Mouse (Mus musculus) limb, embryonic 12.5 days (tissue): ENCODE measurements around the gene Dus1l. TPM values are rescaled to one million over a fixed set of nuclear protein-coding genes. Genes with fewer than 3 reads are reported as not detected.

ENCODE experiments used
- ATAC-seq: fragments of 200-750 bp; cut with Nextera tagmentation; 2 replicates; pipeline ENCODE4 v1.8.0; 2017; ENCODE audit warnings: low read depth, moderate TSS enrichment; ENCODE audit not compliant: insufficient number of reproducible peaks, insufficient read depth, low FRiP score, low TSS enrichment
- H3K27ac ChIP-seq: fragments of 300-500 bp; sonication (generic); 2 replicates; pipeline ENCODE4 v1.5.1; 2016; ENCODE audit warnings: mild to moderate bottlenecking, moderate library complexity
- H3K27me3 ChIP-seq: fragments of 300-500 bp; sonication (generic); 2 replicates; pipeline ENCODE4 v1.6.1; 2016; ENCODE audit warnings: mild to moderate bottlenecking, moderate library complexity
- H3K36me3 ChIP-seq: fragments of 300-500 bp; sonication (generic); 2 replicates; pipeline ENCODE4 v1.6.1; 2016; ENCODE audit warnings: mild to moderate bottlenecking, moderate library complexity
- H3K4me1 ChIP-seq: fragments of 300-500 bp; sonication (generic); replicated peaks from 2 replicates; pipeline ENCODE4 v1.6.1; 2016
- H3K4me2 ChIP-seq: fragments of 300-500 bp; sonication (generic); 2 replicates; pipeline ENCODE4 v1.6.1; 2016; ENCODE audit warnings: mild to moderate bottlenecking, moderate library complexity
- H3K4me3 ChIP-seq: fragments of 300-500 bp; sonication (generic); replicated peaks from 2 replicates; pipeline ENCODE4 v1.5.1; 2016; ENCODE audit warnings: mild to moderate bottlenecking
- H3K9ac ChIP-seq: fragments of 300-500 bp; sonication (generic); replicated peaks from 2 replicates; pipeline ENCODE4 v1.6.1; 2016; ENCODE audit warnings: mild to moderate bottlenecking, moderate library complexity
- H3K9me3 ChIP-seq: fragments of 300-500 bp; sonication (generic); 2 replicates; pipeline ENCODE4 v1.6.1; 2016; ENCODE audit warnings: mild to moderate bottlenecking, moderate library complexity
- WGBS: fragments of 180-500 bp; shearing (Covaris S2); methylation state at CpG from one replicate; pipeline ENCODE4 v1.1.7; 2016; 5-methylcytosine and 5-hydroxymethylcytosine counted together
- polyA plus RNA-seq: library from polyadenylated mRNA; unstranded; fragments of >200 nt; fragmentation: Nextera tagmentation; extraction: Ambion mirVana; gene quantifications from 2 replicates; pipeline ENCODE4 v1.2.1, GENCODE M21; 2016

Dus1l gene
- polyA plus RNA-seq, 1 experiment from 2014 or later: 77.6 TPM

DNA sequence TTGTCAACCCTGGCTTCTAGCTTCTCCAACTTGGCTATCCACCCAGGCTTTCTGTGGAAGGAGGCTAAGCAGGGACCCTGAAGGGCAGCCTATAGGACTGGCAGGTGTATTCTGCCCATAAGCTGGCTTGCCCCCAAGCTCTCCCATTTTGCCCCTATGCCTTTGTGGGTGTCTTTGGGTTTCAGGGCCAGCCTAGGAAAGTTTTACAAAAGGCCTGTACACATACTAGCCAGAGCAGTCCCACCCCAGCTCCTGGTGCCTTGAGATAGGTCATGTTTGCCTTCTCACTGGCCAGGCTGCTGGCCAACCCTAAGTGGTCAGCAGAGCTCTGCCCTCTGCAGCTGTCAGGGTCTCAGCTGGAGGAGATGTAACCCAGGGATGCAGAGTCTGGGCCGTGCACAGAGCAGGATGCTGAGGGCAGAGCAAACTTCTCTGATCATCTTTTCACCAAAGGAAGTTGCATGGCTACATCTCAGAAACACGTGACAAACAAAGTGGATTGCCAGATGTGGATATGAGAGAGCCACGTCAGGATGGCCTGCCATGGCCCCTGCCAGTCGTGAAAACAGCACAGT lies 29.2 kb upstream of the Dus1l start:
- Histone ChIP-seq H3K4me2 (peak overlapping the region; percentile 97), H3K27ac (peak overlapping the region; percentile 99), H3K9ac (peak overlapping the region; percentile 93), H3K4me3 (peak overlapping the region; percentile 91), H3K36me3 (peaks cover 26% of the 10 kb centered on the region), H3K4me1 (peaks cover 34% of the 10 kb centered on the region), H3K9me3 (no peaks in the 10 kb centered on the region), H3K27me3 (no peaks in the 10 kb centered on the region)
- WGBS: 26% methylated on average over 4 of the region's 4 CpGs
- ATAC-seq: no peak

DNA sequence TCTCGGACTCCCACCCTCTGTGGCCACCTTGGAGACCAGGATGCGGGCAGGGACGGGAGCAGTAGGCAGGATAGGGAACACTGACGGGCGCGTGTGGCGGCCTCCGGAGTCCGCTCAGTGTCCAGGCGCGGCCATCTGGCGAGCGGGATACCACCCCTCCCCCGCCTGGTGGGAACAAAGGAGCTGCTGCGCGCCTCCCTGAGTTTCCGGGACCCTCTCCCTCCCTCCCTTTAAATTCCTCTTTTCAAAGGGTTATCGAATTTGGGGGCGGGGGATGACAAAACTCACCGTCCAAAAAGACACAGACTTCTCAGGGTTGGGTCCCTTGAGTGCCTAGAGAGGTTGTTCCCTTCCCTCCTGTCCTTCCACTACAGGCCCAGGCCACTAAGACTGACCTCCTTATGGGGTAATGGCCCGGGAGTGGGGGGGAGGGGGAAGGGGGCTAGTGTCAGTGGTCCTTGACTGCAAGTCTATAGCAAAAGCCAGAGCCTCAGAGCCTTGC lies 28.6 kb upstream of the Dus1l start:
- peaks cover 34% of the 10 kb centered on the region for H3K4me1 ChIP-seq
- under 1% methylated on average over 21 of the region's 21 CpGs for WGBS
- peak overlapping the region; percentile 99 for H3K27ac ChIP-seq
- H3K4me3 ChIP-seq: peak overlapping the region; percentile 91
- ATAC-seq: peak; percentile 54; the same call in 1 of the 2 replicates
- H3K27me3 ChIP-seq: no peaks in the 10 kb centered on the region
- H3K4me2 ChIP-seq: peak overlapping the region; percentile 97
- H3K36me3 ChIP-seq: peaks cover 32% of the 10 kb centered on the region
- peak overlapping the region; percentile 93 for H3K9ac ChIP-seq
- H3K9me3 ChIP-seq: no peaks in the 10 kb centered on the region

DNA sequence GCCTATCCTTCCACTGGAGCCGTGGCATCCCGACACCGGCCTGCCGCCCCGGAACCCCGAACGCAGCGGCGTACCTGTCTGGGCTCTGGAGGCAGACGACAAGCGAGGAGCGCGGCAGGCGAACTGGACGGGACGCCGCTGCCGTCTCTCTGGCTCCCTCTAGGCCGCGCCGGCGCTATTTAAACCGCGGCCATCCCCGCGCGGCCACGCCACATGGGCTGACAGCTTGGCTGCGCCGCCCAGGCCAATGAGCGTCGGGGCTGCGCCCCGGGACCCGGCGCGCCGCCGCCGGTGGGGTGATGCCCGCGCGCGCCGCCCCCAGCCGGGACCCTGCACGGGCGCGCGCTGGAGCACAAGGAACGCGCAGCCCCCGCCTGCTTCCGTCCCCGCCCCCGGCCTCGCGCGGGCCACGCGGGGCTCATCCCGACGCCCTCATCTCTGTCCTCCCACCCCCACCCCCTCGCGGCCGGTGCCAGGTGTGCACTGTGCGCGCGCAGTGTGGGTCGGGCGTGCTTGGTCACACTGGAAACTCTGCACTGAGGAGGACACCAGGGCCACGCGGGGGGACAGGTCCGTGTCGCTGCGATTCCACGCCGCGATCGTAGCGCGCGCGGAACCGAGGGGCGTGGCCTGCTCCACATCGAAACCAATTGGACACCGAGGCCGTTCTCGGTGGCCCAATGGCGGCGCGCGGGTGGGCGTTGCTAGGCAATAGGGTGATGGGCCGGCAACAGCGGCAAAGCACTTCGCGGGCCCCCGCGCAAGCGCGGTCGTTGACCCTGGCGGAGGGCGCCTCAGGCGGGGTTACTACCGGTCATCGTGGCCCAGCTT lies 28.0 kb upstream of the Dus1l start, which contains the start of gene Fasn:
TSS of gene Fasn (minus strand) at position 592 of the 831 bp plus-strand sequence.
- H3K4me3 ChIP-seq: peak within 1 kb of the TSS; percentile 91
- ATAC-seq: peak; percentile 89
- no peaks in the 10 kb centered on the region for H3K27me3 ChIP-seq
- H3K4me1 ChIP-seq: peaks cover 34% of the 10 kb centered on the region
- peak within 1 kb of the TSS; percentile 99 for H3K27ac ChIP-seq
- WGBS: under 1% methylated on average over 102 of the region's 109 CpGs
- H3K36me3 ChIP-seq: peaks cover 38% of the 10 kb centered on the region
- H3K9ac ChIP-seq: peak within 1 kb of the TSS; percentile 93
- peak within 1 kb of the TSS; percentile 97 for H3K4me2 ChIP-seq
- H3K9me3 ChIP-seq: no peaks in the 10 kb centered on the region

GRCm38 (mm10) chr11:120823551-120823947 lies 27.3 kb upstream of the Dus1l start:
- Histone ChIP-seq H3K4me2 (peak overlapping the region; percentile 97), H3K4me3 (peak overlapping the region; percentile 91), H3K27me3 (no peaks in the 10 kb centered on the region), H3K27ac (peak overlapping the region; percentile 99), H3K9ac (peak overlapping the region; percentile 93), H3K4me1 (peaks cover 34% of the 10 kb centered on the region), H3K36me3 (peaks cover 44% of the 10 kb centered on the region), H3K9me3 (no peaks in the 10 kb centered on the region)
- WGBS: under 1% methylated on average over 40 of the region's 40 CpGs
- peak; percentile 5; the same call in 1 of the 2 replicates for ATAC-seq

DNA sequence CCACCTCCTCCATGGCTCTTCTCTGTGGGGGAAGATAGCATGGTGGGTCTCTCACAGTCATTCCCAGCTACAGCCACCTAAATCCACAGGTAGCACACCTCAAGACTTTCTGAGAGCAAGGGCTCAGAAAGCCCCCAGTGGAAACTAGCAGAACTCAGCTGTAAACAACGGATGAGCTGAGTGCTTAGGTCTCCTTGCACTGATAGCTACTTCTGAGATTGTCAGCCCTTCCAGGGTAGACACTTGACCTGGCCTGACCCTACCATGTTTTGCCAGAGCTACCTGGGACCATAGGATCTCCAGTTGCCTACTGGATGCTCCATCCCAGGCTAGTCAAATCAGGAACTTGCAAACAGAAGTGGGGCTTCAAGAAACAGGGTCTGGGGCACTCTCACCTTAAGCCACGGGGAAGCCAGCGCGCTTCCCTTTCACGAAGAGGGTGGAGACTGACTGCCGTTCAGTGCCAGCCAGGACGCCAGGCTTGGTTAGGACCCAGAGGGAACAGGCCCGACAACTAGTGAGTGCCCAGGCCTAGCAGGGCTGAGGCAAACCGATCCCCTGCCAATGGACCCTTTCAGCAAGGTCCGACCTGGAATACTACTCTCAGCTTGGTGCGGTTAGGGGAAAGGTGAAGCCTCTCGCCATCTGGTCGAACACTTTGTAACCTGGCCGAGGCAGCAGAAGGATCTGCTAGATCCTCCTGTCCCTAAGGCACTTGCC lies 26.8 kb upstream of the Dus1l start:
- H3K4me1 ChIP-seq: peaks cover 34% of the 10 kb centered on the region
- H3K9ac ChIP-seq: peak overlapping the region; percentile 93
- H3K4me3 ChIP-seq: peak overlapping the region; percentile 91
- 1% methylated on average over 14 of the region's 14 CpGs for WGBS
- H3K36me3 ChIP-seq: peaks cover 50% of the 10 kb centered on the region
- H3K27ac ChIP-seq: peak overlapping the region; percentile 99
- no peaks in the 10 kb centered on the region for H3K9me3 ChIP-seq
- no peaks in the 10 kb centered on the region for H3K27me3 ChIP-seq
- no peak for ATAC-seq
- H3K4me2 ChIP-seq: peak overlapping the region; percentile 97

GRCm38 (mm10) chr11:120822321-120822720 lies 26.1 kb upstream of the Dus1l start:
- Histone ChIP-seq H3K4me3 (peak overlapping the region; percentile 91), H3K9me3 (no peaks in the 10 kb centered on the region), H3K9ac (peak overlapping the region; percentile 93), H3K36me3 (peaks cover 57% of the 10 kb centered on the region), H3K4me2 (peak overlapping the region; percentile 97), H3K27ac (no peak overlapping the region), H3K27me3 (no peaks in the 10 kb centered on the region), H3K4me1 (peaks cover 34% of the 10 kb centered on the region)
- WGBS: 56% methylated on average over 4 of the region's 4 CpGs
- ATAC-seq: no peak

DNA sequence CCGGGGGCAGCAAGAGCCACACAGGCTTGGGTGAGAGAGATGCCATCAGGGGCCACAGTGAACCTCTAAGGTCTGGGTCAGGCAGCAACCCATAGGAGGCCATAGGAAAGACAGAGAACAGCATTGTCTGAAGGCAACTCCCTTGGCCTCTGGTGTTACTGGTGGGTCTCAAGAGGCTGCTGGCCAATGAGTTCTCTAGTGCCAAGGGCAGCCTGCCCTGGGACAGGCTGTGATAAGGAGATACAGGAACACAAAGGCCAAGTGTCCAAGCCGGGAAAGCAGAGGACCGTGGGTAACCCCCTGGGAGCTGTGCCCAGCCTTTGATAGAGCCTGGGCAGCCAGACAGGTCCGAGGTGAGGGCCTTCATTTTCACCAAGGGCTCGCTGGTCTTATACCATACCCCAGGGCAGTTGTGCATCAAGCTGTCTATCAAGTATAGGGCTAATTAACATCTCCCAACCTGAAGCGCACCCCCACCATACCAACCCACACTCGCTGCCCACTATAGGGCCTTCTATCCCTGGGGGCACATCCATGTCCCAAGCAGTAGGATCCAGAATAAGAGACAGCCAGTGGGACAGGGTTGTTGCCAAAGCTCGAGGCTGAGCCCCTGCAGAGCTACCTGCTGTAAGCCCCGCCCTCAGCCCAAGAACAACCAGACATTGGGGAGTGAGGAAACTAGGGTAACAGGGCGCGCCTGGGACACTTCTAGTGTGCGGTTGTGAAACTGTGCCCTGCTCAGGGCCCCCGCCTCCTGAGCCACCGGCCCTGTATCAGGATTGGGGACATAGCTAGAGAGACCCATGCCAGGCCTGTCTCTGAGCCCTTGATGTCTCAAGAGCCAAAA lies 25.1 kb upstream of the Dus1l start:
- no peaks in the 10 kb centered on the region for H3K27me3 ChIP-seq
- H3K36me3 ChIP-seq: peaks cover 67% of the 10 kb centered on the region
- no peak for ATAC-seq
- 85% methylated on average over 14 of the region's 14 CpGs for WGBS
- no peaks in the 10 kb centered on the region for H3K9me3 ChIP-seq
- H3K4me2 ChIP-seq: peak overlapping the region; percentile 97
- H3K27ac ChIP-seq: no peak overlapping the region
- H3K4me3 ChIP-seq: peak overlapping the region; percentile 91
- H3K4me1 ChIP-seq: peaks cover 34% of the 10 kb centered on the region
- H3K9ac ChIP-seq: 0 out of 2 replicates have a peak overlapping the region, but pooled peaks have one; percentile 93

DNA sequence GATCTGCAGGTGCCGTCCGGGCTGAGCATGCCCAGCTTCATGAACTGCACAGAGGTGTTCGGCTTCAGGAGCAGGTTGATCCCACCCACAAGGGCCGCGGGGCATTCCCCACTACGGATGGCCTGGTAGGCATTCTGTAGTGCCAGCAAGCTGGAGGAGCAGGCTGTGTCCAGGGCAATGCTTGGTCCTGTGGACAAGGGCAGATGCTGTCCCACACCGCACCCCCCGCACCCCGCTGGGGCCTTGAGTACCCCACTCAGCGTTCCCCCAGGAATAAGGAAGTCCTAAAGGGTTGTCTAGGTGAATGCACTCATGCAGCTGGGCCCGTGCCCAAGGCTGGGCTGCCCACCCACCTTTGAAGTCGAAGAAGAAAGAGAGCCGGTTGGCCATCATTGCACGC lies 24.3 kb upstream of the Dus1l start:
- Histone ChIP-seq H3K4me1 (peaks cover 28% of the 10 kb centered on the region), H3K4me3 (no peak overlapping the region), H3K27me3 (no peaks in the 10 kb centered on the region), H3K27ac (no peak overlapping the region), H3K4me2 (no peak overlapping the region), H3K36me3 (peaks cover 75% of the 10 kb centered on the region), H3K9me3 (no peaks in the 10 kb centered on the region), H3K9ac (no peak overlapping the region)
- WGBS: 93% methylated on average over 14 of the region's 14 CpGs
- ATAC-seq: no peak

- H3K36me3 ChIP-seq: peaks cover 84% of the 10 kb centered on the region
- no peak overlapping the region for H3K4me3 ChIP-seq
- no peaks in the 10 kb centered on the region for H3K27me3 ChIP-seq
- WGBS: 94% methylated on average over 6 of the region's 6 CpGs
- H3K9me3 ChIP-seq: no peaks in the 10 kb centered on the region
- no peak for ATAC-seq
- H3K27ac ChIP-seq: no peak overlapping the region
- no peak overlapping the region for H3K4me2 ChIP-seq
- H3K4me1 ChIP-seq: peaks cover 21% of the 10 kb centered on the region
- no peak overlapping the region for H3K9ac ChIP-seq
Measured at GRCm38 (mm10) chr11:120819556-120819955, 23.4 kb upstream of the Dus1l start.

DNA sequence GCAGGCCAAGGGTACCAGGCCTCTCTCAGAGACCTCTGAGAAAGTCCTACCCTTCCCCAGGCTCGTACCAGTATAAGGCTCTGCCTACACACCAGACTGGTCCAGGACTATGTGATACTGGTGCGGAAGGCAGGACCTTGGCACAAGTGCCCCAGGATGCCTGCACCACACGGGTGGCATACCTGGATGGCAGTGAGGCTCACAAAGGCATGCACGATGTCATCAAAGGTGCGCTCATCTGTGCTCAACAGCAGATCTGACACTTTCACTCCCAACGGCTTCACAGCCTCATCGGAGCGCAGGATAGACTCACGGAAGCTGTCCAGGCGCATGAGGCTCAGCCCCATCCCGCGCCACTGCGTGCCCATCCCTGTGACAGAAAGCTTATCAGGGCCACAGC lies 22.0 kb upstream of the Dus1l start:
- Histone ChIP-seq H3K4me3 (no peak overlapping the region), H3K27me3 (no peaks in the 10 kb centered on the region), H3K27ac (no peak overlapping the region), H3K4me2 (no peak overlapping the region), H3K9ac (no peak overlapping the region), H3K4me1 (peaks cover 21% of the 10 kb centered on the region), H3K36me3 (peaks cover 97% of the 10 kb centered on the region), H3K9me3 (no peaks in the 10 kb centered on the region)
- WGBS: 97% methylated on average over 13 of the region's 13 CpGs
- no peak for ATAC-seq
